Mouse (Mus musculus) heart, embryonic 14.5 days (tissue): ENCODE data around the gene Gm10073. TPM values are rescaled to one million over a fixed set of nuclear protein-coding genes. Genes with fewer than 3 reads are reported as not detected.

Experiments
- ATAC-seq: fragments of 200-750 bp; cut with Nextera tagmentation; 2 replicates; pipeline ENCODE4 v1.8.0; 2017; ENCODE audit warnings: low read depth, moderate TSS enrichment; ENCODE audit not compliant: insufficient number of reproducible peaks, insufficient read depth, low FRiP score
- H3K27ac ChIP-seq, 2 experiments: fragments of 200-500 bp in 1 of 2; fragments of 300-500 bp in 1 of 2; sonication (generic) in 1 of 2; replicated peaks in 1 of 2; 2 replicates each; pipeline ENCODE4 v1.5.1; 2012 to 2014; ENCODE audit warnings: low read depth in 2 of 2, low read length in 2 of 2, control low read depth in 1 of 2, mild to moderate bottlenecking in 1 of 2, mixed read lengths in 1 of 2; ENCODE audit not compliant: control insufficient read depth in 1 of 2, insufficient read depth in 1 of 2
- H3K27me3 ChIP-seq: fragments of 300-500 bp; sonication (generic); 2 replicates; pipeline ENCODE4 v1.6.1; 2014; ENCODE audit warnings: mild to moderate bottlenecking, low read length, control low read depth; ENCODE audit not compliant: control insufficient read depth, insufficient read depth
- H3K36me3 ChIP-seq: fragments of 300-500 bp; sonication (generic); 2 replicates; pipeline ENCODE4 v1.6.1; 2014; ENCODE audit warnings: mild to moderate bottlenecking, control low read depth, low read length, mixed read lengths; ENCODE audit not compliant: control insufficient read depth, insufficient read depth
- H3K4me1 ChIP-seq, 2 experiments: fragments of 200-500 bp in 1 of 2; fragments of 300-500 bp in 1 of 2; sonication (generic) in 1 of 2; 2 replicates each; pipeline ENCODE4 v1.6.1; 2012 to 2014; ENCODE audit warnings: low read length in 2 of 2, control low read depth in 1 of 2, mixed read lengths in 1 of 2; ENCODE audit not compliant: control insufficient read depth in 2 of 2, insufficient read depth in 2 of 2
- H3K4me2 ChIP-seq: fragments of 300-500 bp; sonication (generic); 2 replicates; pipeline ENCODE4 v1.6.1; 2014; ENCODE audit warnings: mild to moderate bottlenecking, low read length
- H3K4me3 ChIP-seq, 2 experiments: fragments of 200-500 bp in 1 of 2; fragments of 300-500 bp in 1 of 2; sonication (generic) in 1 of 2; 2 replicates each; pipeline ENCODE4 v1.5.1; 2012 to 2014; ENCODE audit warnings: low read length in 2 of 2, mild to moderate bottlenecking in 2 of 2, control low read depth in 1 of 2, low read depth in 1 of 2, moderate library complexity in 1 of 2; ENCODE audit not compliant: control insufficient read depth in 1 of 2, insufficient read depth in 1 of 2
- H3K9ac ChIP-seq: fragments of 300-500 bp; sonication (generic); 2 replicates; pipeline ENCODE4 v1.6.1; 2014; ENCODE audit warnings: mild to moderate bottlenecking, low read length
- H3K9me3 ChIP-seq: fragments of 300-500 bp; sonication (generic); 2 replicates; pipeline ENCODE4 v1.6.1; 2016; ENCODE audit warnings: low read length, control low read depth; ENCODE audit not compliant: control insufficient read depth
- WGBS: fragments of 180-500 bp; shearing (Covaris S2); extraction: QIAGEN DNeasy Blood & Tissue Kit; methylation state at CpG from one replicate; pipeline ENCODE4 v1.1.7; 2014; 5-methylcytosine and 5-hydroxymethylcytosine counted together
- polyA plus RNA-seq: library from polyadenylated mRNA; unstranded; fragments of >200 nt; fragmentation: Nextera tagmentation; extraction: Ambion mirVana; gene quantifications from 2 replicates; pipeline ENCODE4 v1.2.1, GENCODE M21; 2014

The Gm10073 gene
- polyA plus RNA-seq, 1 experiment from 2014 or later: 9.3 TPM

DNA sequence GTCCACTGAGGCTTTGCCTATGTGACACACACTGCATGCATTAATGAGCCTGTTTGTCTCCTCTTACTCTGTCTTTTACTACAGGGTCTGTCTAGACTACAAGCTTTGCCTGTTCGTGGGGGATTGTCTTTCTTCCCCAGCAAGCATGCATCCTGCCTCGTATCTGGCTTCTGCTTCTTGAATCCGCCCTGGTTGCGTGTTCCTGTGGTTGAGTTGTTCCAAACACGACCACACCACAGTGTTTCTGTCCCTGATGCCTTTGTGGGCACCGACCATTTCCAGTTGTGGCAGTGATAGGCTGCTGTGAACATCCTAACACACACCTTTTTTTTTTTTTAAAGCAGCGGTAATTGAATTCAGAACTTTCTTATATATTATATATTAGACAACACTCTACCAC, 39.6 kb downstream of the Gm10073 start:
- H3K27me3 ChIP-seq: no peaks in the 10 kb centered on the region
- H3K4me2 ChIP-seq: no peak overlapping the region
- H3K4me3 ChIP-seq: no peak overlapping the region
- H3K9ac ChIP-seq: no peak overlapping the region
- ATAC-seq: no peak
- WGBS: 79% methylated on average over 7 of the region's 7 CpGs
- H3K4me1 ChIP-seq: peaks cover 11 to 30% of the 10 kb centered on the region in 2 experiments
- peaks cover 41% of the 10 kb centered on the region for H3K36me3 ChIP-seq
- H3K27ac ChIP-seq: no peak overlapping the region
- H3K9me3 ChIP-seq: peaks cover 4% of the 10 kb centered on the region

- H3K9ac ChIP-seq: no peak overlapping the region
- no peak overlapping the region for H3K27ac ChIP-seq
- no peak overlapping the region for H3K4me2 ChIP-seq
- no peaks in the 10 kb centered on the region for H3K27me3 ChIP-seq
- H3K36me3 ChIP-seq: peaks cover 16% of the 10 kb centered on the region; the same call in 1 of the 2 replicates
- H3K4me1 ChIP-seq: peaks cover 25 to 52% of the 10 kb centered on the region in 2 experiments
- 75% methylated on average over 4 of the region's 4 CpGs for WGBS
- H3K4me3 ChIP-seq: no peak overlapping the region
- no peak for ATAC-seq
- peaks cover 4% of the 10 kb centered on the region for H3K9me3 ChIP-seq
These were observed 42.7 kb downstream of the Gm10073 start for GRCm38 (mm10) chr8:106530566-106530965.

GRCm38 (mm10) chr8:106529885-106530482, 43.3 kb downstream of the Gm10073 start:
- no peak overlapping the region for H3K4me2 ChIP-seq
- H3K36me3 ChIP-seq: peaks cover 15% of the 10 kb centered on the region; the same call in 1 of the 2 replicates
- H3K27ac ChIP-seq: peak overlapping the region; percentile 2 to 50; a peak in 1 of 4 replicates
- peaks cover 4% of the 10 kb centered on the region for H3K9me3 ChIP-seq
- H3K4me1 ChIP-seq: peaks cover 25 to 53% of the 10 kb centered on the region in 2 experiments
- H3K4me3 ChIP-seq: no peak overlapping the region
- H3K27me3 ChIP-seq: no peaks in the 10 kb centered on the region
- no peak for ATAC-seq
- 76% methylated on average over 10 of the region's 10 CpGs for WGBS
- H3K9ac ChIP-seq: no peak overlapping the region

- ATAC-seq: no peak
These were observed 44.5 kb downstream of the Gm10073 start for GRCm38 (mm10) chr8:106528596-106529249.

GRCm38 (mm10) chr8:106527241-106528036, 45.8 kb downstream of the Gm10073 start:
- peak overlapping the region; percentile 84 to 93 for H3K27ac ChIP-seq
- H3K4me1 ChIP-seq: peaks cover 20 to 43% of the 10 kb centered on the region in 2 experiments
- peaks cover 4% of the 10 kb centered on the region for H3K9me3 ChIP-seq
- H3K36me3 ChIP-seq: peaks cover 24% of the 10 kb centered on the region; the same call in 1 of the 2 replicates
- H3K4me2 ChIP-seq: no peak overlapping the region
- H3K4me3 ChIP-seq: no peak overlapping the region
- no peak for ATAC-seq
- peak overlapping the region; percentile 3; the same call in 1 of the 2 replicates for H3K9ac ChIP-seq
- no peaks in the 10 kb centered on the region for H3K27me3 ChIP-seq
- 60% methylated on average over 9 of the region's 9 CpGs for WGBS

More at GRCm38 (mm10) chr8:106528596-106529249, 44.5 kb downstream of the Gm10073 start:
- H3K36me3 ChIP-seq: peaks cover 19% of the 10 kb centered on the region; the same call in 1 of the 2 replicates
- 61% methylated on average over 9 of the region's 9 CpGs for WGBS
- peaks cover 4% of the 10 kb centered on the region for H3K9me3 ChIP-seq
- H3K9ac ChIP-seq: no peak overlapping the region
- H3K4me2 ChIP-seq: no peak overlapping the region
- H3K4me1 ChIP-seq: peaks cover 23 to 48% of the 10 kb centered on the region in 2 experiments
- H3K27ac ChIP-seq: peak overlapping the region; percentile 15 to 42; a peak in 2 of 4 replicates
- H3K27me3 ChIP-seq: no peaks in the 10 kb centered on the region
- H3K4me3 ChIP-seq: no peak overlapping the region

DNA sequence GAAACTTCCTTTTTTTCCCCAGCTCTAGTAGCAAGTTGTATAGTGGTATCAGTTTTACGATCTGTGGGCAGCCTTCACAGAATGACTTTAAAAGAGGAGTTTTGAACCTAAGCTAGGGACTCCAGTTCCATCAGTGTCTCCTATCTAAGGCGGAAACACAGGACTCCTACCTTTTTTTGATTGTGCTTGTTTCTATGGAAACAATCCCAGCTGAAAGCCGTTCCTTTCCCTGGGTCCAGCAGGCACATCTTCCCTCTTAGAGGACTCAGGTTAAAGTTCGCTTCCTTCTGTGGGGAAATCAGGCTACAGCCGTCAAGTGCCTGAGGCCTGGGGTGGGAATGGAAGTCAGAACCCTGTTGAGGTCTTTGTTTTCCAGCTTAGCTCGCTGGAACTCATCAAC, 46.5 kb downstream of the Gm10073 start:
- Histone ChIP-seq H3K27ac (peak overlapping the region; percentile 84 to 93), H3K27me3 (no peaks in the 10 kb centered on the region), H3K9ac (peak overlapping the region; percentile 3; the same call in 1 of the 2 replicates), H3K9me3 (peaks cover 4% of the 10 kb centered on the region), H3K36me3 (peaks cover 24% of the 10 kb centered on the region; the same call in 1 of the 2 replicates), H3K4me3 (no peak overlapping the region), H3K4me1 (peaks cover 19 to 46% of the 10 kb centered on the region in 2 experiments), H3K4me2 (no peak overlapping the region)
- no peak for ATAC-seq
- 38% methylated on average over 6 of the region's 6 CpGs for whole genome bisulfite sequencing
